Mouse (Mus musculus): ENCODE measurements at regions not wholly inside any gene's neighbourhood (a gene's known extent, or its start where the extent isn't known, plus 50 kb on each side); places are given as distances from the start of the nearest gene placed in this dataset.

- in situ Hi-C loops (cut with MboI, MseI) = loop anchor here (5.0 kb wide), 1 partner anchor 94 kb away; no protein-coding TSS in a partner anchor
Observed at GRCm38 (mm10) chr6:31082613-31083470, 124.0 kb upstream of the Klf14 start.

GRCm38 (mm10) chr6:31083701-31084100, 124.8 kb upstream of the Klf14 start:
- in situ Hi-C loops (cut with MboI, MseI) = loop anchor here (5.0 kb wide), 1 partner anchor 94 kb away; no protein-coding TSS in a partner anchor

DNA sequence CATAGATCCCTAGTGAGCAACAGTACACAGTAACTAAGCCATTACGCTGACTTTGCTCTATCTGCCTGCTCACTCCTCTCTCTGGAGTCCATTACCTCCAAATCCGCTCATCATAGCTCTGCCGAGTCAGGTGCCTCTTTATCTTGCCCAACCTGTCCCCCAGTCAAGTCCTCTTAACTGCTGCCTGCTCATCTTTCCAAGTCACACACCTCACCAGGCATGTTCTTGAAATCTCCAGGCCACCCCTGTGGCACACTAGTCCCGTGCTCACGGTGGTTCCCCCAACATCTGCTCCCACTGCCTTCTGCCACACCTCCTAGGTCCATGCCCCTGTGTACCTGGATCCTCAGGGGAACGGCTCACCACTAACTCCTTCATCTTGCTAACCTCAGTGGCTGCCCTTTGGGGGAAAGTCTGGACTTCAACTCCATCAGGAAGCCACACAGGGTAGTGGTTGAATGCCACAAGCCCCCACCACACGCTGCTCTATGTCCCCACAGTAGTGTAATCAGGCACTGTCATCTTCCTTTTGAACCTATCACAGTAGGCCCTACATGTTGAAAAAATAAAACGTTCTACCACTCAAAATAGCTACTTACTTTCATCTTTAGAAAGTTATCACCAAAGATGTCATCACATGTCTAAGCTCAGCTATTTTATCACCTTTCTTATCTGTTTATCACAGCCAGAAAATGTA, 126.3 kb upstream of the Klf14 start:
- in situ Hi-C loops (cut with MboI, MseI) = loop anchor here in 1 of 2 experiments (5.0 kb wide), 1 partner anchor 37 kb away; no protein-coding TSS in a partner anchor

DNA sequence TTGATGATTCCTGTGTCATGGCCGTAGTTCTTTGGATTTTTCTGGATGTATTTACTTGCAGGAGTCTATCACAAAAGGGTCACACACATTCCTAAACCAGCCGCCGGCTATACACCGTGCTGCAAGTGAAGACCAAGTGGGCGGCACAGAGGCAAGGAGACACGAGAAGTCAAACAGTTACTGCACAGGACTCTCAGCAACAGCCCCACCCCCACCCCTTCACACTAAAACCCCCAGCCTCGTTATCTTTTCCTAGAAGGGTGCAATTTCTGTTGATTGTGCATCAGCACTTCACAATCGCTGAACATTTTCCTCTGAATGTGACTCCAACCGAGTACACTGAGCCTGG, 126.9 kb upstream of the Klf14 start:
- in situ Hi-C loops (cut with MboI, MseI) = loop anchor here in 1 of 2 experiments (5.0 kb wide), 1 partner anchor 37 kb away; no protein-coding TSS in a partner anchor

DNA sequence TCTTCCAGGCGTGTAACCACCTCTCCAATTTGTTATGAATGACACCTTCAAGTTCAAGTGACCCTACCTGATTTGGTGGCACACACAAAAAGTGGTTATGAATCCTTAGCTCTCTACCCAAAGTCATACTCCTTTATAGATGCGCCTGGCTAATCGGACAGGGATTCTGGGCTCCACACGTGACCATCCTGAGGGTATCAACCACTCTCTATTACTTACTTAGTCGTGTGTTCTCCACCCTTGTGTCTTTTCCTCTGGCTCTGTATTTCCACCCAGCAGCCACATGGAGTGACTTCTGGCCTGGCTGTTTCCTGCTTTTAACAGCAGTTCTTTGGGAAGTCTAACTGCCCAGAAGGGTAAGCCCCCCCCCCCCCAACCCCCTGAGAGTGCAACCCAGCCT, 127.4 kb upstream of the Klf14 start:
- in situ Hi-C loops (cut with MboI, MseI) = loop anchor here in 1 of 2 experiments (5.0 kb wide), 1 partner anchor 36 kb away; no protein-coding TSS in a partner anchor

- in situ Hi-C loops (cut with MboI, MseI) = loop anchor here in 1 of 2 experiments (5.0 kb wide), 1 partner anchor 35 kb away; no protein-coding TSS in a partner anchor
Observed at GRCm38 (mm10) chr6:31086798-31087360, 128.0 kb upstream of the Klf14 start.

DNA sequence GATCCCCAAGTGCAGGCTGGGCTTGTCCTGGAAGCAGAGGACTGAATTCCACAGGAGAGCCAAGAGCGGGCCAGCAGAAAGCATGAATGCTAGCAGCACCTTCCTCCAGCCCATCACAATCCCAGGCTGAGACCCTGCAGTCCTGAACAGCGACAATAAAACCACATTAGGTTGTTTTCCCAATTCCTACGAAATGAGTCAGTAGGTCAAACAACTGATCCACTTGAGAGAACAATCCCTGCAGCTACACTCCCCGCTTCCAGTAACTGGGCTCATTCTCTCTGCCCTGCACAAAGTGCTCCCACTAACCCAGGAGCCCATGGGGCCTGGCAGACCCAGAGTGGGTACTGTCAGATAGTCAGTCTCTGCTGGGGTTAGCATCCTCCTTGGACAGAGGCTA, 128.6 kb upstream of the Klf14 start:
- in situ Hi-C loops (cut with MboI, MseI) = loop anchor here in 1 of 2 experiments (5.0 kb wide), 1 partner anchor 35 kb away; no protein-coding TSS in a partner anchor

DNA sequence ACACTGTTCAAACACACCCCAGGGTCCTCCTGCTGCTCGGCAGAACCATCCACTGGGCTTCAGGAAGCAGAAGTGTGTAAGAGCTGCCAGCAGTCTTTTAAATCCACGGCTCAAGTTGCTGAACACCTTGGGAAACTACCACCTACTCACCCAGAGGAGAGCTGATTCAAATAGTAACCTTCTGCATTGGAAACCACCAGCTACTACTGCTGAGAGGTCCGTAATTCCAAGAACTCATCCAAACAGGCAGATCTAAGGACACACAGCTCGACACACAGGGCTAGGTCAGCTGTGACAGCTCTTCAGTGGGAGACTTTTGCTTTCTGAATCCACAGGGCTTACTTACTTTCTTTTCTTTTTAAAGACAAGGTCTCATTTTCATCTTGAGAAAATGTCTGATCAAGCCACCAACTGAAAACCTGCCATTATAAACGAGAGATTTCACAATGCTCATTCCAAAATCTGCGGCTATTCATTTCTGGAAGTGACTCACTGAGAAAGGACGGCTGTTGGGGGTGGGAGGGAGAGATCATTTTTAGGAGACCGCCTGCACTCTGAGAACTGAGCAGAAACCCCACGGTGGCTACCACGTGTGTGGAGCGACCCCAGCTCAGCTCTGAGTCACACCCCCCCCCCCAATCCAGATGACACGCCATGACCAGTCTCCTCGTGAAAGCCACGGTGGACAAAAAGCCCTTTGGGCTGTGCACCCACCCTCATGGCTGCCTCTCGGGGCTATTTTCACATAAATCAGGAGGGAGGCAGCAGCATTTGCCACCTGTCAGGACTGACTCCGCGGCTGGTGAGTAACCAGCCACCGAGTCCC, 129.5 kb upstream of the Klf14 start:
- in situ Hi-C loops (cut with MboI, MseI) = loop anchor here in 1 of 2 experiments (5.0 kb wide), 1 partner anchor 34 kb away; no protein-coding TSS in a partner anchor

- in situ Hi-C loops (cut with MboI, MseI) = loop anchor here in 1 of 2 experiments (5.0 kb wide), 1 partner anchor 33 kb away; no protein-coding TSS in a partner anchor
Observed at GRCm38 (mm10) chr6:31088973-31089368, 130.1 kb upstream of the Klf14 start.

DNA sequence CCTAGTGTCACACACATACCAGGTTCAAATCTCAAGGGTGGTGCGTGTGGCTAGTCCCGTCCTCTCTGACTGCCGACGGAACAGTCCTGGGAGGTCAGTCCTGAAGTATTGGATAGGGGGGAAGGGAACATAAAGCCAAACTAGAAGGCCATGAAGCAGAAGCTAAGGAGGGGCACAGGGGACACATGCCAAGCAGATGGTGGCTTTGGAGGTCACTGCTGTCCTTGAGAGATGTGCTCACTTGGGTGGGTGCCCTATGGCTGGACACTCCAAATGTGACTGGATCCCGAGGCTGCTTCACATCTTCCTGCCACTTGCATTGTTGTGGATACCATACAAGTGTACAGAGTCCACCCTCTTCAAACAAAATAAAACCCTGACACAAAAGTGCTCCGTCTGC, 131.4 kb upstream of the Klf14 start:
- in situ Hi-C loops (cut with MboI, MseI) = no loop called here

- in situ Hi-C loops (cut with MboI, MseI) = no loop called here
Observed at GRCm38 (mm10) chr6:31090791-31091190, 131.9 kb upstream of the Klf14 start.

DNA sequence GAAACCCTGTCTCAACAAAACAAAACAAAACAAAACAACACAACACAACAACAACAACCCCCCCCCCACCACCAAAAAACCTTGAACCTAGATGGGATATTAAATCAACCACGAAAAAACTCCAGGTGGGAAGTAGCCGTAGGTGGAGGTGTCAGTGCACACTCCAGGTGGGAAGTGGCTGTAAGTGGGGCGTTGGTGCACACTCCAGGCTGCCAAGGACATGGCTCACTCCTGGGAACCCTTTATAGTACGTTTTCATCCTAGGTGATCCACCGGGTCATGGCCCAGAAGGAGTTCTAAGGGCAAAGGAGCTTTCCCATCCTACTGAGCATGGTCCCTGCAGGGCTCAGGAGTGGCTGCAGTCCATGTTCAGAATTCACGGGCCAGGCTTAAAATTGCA, 133.4 kb upstream of the Klf14 start:
- in situ Hi-C loops (cut with MboI, MseI) = no loop called here

DNA sequence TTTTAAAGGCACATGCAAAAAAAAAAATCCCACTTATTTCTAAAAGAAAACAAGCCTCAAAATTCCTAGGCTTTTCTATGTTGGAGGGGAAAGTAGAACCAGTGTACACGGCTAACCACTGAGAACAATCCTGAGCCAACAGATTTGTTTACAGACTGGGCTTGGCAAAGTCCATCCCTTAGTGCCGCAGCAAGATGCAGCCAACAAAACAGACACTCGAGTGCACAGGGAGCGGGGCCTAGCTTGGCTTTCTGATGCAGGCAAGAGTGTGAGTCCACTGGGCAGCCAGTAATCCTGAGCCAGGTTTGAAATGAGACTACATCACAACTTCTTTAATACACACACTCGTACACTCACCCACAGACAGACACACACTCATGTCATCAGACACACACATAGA, 133.9 kb upstream of the Klf14 start:
- in situ Hi-C loops (cut with MboI, MseI) = no loop called here

DNA sequence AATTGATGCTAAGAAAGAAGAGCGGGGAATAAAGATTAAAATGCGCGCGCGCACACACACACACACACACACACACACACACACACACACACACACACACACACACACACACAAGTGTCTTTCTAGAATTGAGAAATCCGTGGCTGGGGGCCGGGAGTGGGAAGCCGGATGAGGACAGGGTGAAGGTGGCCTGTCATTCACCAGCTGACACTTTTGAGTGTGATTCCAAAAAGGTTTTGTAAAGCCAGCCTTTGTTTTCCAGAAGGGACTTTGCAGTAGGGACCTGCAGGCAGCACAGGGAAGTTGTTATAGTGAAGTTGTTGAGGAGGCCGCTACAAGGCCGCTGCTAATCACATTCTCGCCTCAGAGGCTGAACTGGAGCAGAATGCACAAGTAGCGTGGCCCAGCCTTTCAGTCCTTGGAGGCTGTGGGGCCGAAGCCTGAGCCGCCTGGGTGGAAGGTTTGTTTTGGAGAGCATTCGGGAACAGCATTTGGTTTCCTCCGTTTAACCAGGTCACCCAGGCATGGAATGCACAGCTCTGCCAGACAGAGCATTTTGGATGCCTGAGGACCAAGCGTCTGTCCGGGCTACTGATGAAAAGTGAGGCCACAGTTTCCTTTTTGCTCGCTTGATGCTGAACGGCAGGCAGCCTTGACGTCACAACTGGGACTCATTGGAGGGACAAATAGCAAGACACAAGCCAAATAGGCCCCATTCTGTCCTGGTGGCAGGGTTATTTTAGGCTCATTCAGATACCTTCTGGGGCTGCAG, 137.3 kb upstream of the Klf14 start:
- in situ Hi-C loops (cut with MboI, MseI) = no loop called here

- in situ Hi-C loops (cut with MboI, MseI) = no loop called here
Observed at GRCm38 (mm10) chr6:31096787-31097186, 137.9 kb upstream of the Klf14 start.

- in situ Hi-C loops (cut with MboI, MseI) = no loop called here
Observed at GRCm38 (mm10) chr6:31097254-31097653, 138.4 kb upstream of the Klf14 start.

- in situ Hi-C loops (cut with MboI, MseI) = no loop called here
Observed at GRCm38 (mm10) chr6:31098106-31098505, 139.2 kb upstream of the Klf14 start.

DNA sequence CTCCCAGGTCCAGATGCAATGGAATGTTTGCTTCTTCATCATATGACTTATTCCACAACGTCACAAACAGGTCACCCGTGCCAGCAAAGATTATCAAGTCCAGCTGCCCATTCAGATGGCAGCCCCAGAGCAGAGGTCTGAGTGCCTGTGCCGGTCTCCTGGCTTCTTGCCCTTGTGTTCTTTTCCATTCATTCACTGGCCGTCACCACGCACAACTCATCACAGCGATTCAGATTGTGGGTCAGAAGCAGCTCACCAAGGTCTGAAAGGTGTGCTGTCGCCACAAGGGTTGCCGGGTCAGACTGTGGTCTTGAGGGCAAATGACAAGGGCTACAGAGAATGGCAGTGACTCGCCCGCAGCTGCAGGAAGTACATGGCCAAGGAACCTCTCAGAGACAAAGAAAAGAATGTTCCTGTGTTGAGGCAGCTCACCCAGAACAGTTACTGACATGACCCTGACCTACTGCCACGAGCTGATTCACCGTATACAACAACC, 141.3 kb upstream of the Klf14 start:
- in situ Hi-C loops (cut with MboI, MseI) = no loop called here

GRCm38 (mm10) chr6:31100749-31101148, 141.9 kb upstream of the Klf14 start:
- in situ Hi-C loops (cut with MboI, MseI) = no loop called here

All from T-helper 17 cell (primary cell).